Mouse (Mus musculus): ENCODE measurements around the gene Pcyt2. TPM values are rescaled to one million over a fixed set of nuclear protein-coding genes. Genes with fewer than 3 reads are reported as not detected.

The Pcyt2 gene
- total and polyA plus RNA-seq, 2 experiments, result 494 to 1,652 TPM

DNA sequence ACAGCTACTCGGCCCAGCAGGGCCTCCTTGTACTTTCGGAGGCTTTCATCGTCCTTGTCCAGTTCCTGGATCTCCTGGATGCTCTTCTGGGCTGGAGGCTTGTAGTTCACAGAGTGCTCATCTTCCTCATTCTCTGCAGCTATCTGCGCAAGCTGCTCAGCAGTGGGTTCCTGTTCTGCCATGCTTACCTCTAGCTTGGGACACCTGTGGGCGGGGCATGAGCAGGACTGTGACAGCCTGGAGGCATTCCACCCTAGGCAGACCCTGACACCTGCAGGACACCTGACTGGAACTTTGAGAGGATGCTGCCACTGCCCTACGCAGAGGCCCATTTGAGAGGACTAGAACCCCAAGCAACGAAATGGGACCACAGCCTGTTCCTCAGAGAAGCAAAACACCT is 37.5 kb downstream of the Pcyt2 start:
- TF ChIP-seq POLR2A (IDR thresholded peaks at IDR 0.05; ENCODE audit: extremely low read depth, insufficient read depth, low read length) (no peak), CTCF (IDR thresholded peaks at IDR 0.05; ENCODE audit: low read depth, low read length) (no peak)
- no peaks in the 10 kb centered on the region for H3K27me3 ChIP-seq (ENCODE audit: control insufficient read depth, insufficient read depth, low read length)

DNA sequence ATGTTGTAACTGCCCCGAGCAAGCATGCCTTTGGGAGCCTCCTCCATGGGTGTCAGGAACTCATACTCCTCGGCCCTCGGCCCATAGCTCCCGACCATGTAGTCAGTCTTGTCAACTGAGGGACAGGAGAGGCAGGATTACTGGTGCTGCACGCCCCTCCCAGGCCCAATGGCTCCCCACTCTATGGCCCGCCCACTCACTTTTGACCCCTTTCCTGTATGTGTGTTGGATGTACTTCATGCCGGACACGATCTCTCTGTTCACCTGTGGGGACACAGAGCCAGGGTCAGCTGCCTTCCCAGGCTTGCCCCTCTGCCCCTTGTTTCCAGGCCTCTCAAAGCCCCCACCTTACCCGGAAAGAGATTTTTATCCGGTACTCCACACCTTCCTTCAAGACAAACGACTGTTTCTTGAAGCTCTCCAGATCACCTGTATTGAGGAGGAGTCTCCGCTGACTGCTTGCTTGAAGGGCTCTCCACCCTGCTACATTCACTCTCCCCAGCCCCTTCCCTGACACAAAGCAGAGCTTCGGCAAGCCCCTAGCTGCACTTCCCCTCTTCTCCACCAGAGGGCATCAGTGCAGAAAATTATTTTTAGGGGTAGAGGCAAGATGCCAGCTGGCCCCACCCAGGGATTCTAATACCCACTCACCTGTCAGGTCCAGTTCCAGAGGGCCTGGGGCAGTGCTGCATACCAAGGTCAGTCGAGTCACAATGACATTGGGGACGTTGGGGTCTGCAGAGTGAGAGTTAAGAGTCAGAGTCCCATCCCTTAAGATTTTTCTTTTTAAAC is 38.2 kb downstream of the Pcyt2 start:
- 25% methylated on average over 15 of the region's 15 CpGs for WGBS
- peaks cover 32% of the 10 kb centered on the region for H3K4me1 ChIP-seq (ENCODE audit: control insufficient read depth, insufficient read depth, low read length)
- H3K36me3 ChIP-seq (ENCODE audit: control insufficient read depth, insufficient read depth, low read length), result no peaks in the 10 kb centered on the region; the same call in 1 of the 2 replicates
- H3K4me3 ChIP-seq (ENCODE audit: insufficient read depth, low read depth, low read length), result peak overlapping the region; percentile 61
- DNase-seq (ENCODE audit: extremely low read depth, low read depth, low spot score), result peak; percentile 66
- 0 out of 2 replicates have a peak, but pooled peaks have one; percentile 29 for TF ChIP-seq POLR2A (IDR thresholded peaks at IDR 0.05; ENCODE audit: extremely low read depth, insufficient read depth, low read length)
- peak; percentile 82 for TF ChIP-seq CTCF (IDR thresholded peaks at IDR 0.05; ENCODE audit: low read depth, low read length)
- peak overlapping the region; percentile 100 for H3K27ac ChIP-seq (replicated peaks; ENCODE audit: insufficient read depth, low read depth, low read length)
- H3K27me3 ChIP-seq (ENCODE audit: control insufficient read depth, insufficient read depth, low read length), result no peaks in the 10 kb centered on the region
- H3K79me2 ChIP-seq (ENCODE audit: control insufficient read depth, insufficient read depth, low read length), result peaks cover 14% of the 10 kb centered on the region; the same call in 1 of the 2 replicates
- H3K9ac ChIP-seq (ENCODE audit: low read depth, low read length), result peak overlapping the region; percentile 96

More for the DNA sequence above, 37.5 kb downstream of the Pcyt2 start:
- Histone ChIP-seq H3K36me3 (ENCODE audit: control insufficient read depth, insufficient read depth, low read length) (no peaks in the 10 kb centered on the region; the same call in 1 of the 2 replicates), H3K9ac (ENCODE audit: low read depth, low read length) (peak overlapping the region; percentile 96), H3K79me2 (ENCODE audit: control insufficient read depth, insufficient read depth, low read length) (peaks cover 14% of the 10 kb centered on the region; the same call in 1 of the 2 replicates), H3K4me1 (ENCODE audit: control insufficient read depth, insufficient read depth, low read length) (peaks cover 31% of the 10 kb centered on the region), H3K27ac (replicated peaks; ENCODE audit: insufficient read depth, low read depth, low read length) (peak overlapping the region; percentile 100), H3K4me3 (ENCODE audit: insufficient read depth, low read depth, low read length) (peak overlapping the region; percentile 87)
- no peak for DNase-seq (ENCODE audit: extremely low read depth, low read depth, low spot score)
- WGBS, result 40% methylated on average over 7 of the region's 7 CpGs

- no peak for TF ChIP-seq POLR2A (IDR thresholded peaks at IDR 0.05; ENCODE audit: extremely low read depth, insufficient read depth, low read length)
- no peak for TF ChIP-seq CTCF (IDR thresholded peaks at IDR 0.05; ENCODE audit: low read depth, low read length)
- H3K36me3 ChIP-seq (ENCODE audit: control insufficient read depth, insufficient read depth, low read length), result no peaks in the 10 kb centered on the region; the same call in 1 of the 2 replicates
- peaks cover 14% of the 10 kb centered on the region; the same call in 1 of the 2 replicates for H3K79me2 ChIP-seq (ENCODE audit: control insufficient read depth, insufficient read depth, low read length)
- peaks cover 36% of the 10 kb centered on the region for H3K4me1 ChIP-seq (ENCODE audit: control insufficient read depth, insufficient read depth, low read length)
- H3K9ac ChIP-seq (ENCODE audit: low read depth, low read length), result peak overlapping the region; percentile 91
- no peaks in the 10 kb centered on the region for H3K27me3 ChIP-seq (ENCODE audit: control insufficient read depth, insufficient read depth, low read length)
- WGBS, result 41% methylated on average over 11 of the region's 11 CpGs
- peak overlapping the region; percentile 100 for H3K27ac ChIP-seq (replicated peaks; ENCODE audit: insufficient read depth, low read depth, low read length)
- DNase-seq (ENCODE audit: extremely low read depth, low read depth, low spot score), result no peak
- peak overlapping the region; percentile 61 for H3K4me3 ChIP-seq (ENCODE audit: insufficient read depth, low read depth, low read length)
Measured at GRCm38 (mm10) chr11:120578694-120579243, 39.0 kb downstream of the Pcyt2 start.

DNA sequence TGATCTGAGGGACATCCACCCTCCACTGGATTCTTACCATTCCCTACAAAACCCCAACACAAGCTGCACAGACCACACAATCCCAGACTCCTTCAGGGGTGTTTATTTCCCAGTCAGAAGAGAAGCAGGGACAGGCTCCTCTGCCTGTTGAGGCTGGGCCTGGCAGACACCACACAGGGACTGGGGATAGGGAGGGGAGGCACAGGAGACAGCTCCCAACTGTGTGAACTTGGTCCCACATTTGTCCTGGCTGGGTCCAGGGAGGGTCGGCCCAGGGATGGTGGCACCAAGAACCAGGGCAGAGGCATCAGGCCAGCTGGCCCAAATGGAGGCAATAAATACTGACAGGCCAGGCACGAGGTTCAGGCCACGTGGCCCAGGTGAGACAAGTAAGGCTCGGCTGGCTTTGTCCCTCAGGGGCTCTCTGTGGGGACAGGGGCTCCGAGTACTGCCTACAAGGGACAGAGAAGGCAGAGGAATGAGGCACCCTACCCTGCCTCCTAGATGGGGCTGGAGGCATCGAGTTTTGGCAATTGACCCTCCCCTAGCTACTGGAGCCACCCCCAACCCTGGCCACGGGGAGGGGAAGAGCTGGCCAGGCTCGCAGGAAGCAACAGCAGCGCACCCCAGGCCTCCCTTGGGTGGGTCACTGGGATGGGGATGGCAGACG is 39.6 kb downstream of the Pcyt2 start:
- H3K36me3 ChIP-seq (ENCODE audit: control insufficient read depth, insufficient read depth, low read length), result no peaks in the 10 kb centered on the region; the same call in 1 of the 2 replicates
- H3K4me1 ChIP-seq (ENCODE audit: control insufficient read depth, insufficient read depth, low read length), result peaks cover 36% of the 10 kb centered on the region
- H3K4me3 ChIP-seq (ENCODE audit: insufficient read depth, low read depth, low read length), result peak overlapping the region; percentile 61
- peaks cover 14% of the 10 kb centered on the region; the same call in 1 of the 2 replicates for H3K79me2 ChIP-seq (ENCODE audit: control insufficient read depth, insufficient read depth, low read length)
- H3K27ac ChIP-seq (replicated peaks; ENCODE audit: insufficient read depth, low read depth, low read length), result peak overlapping the region; percentile 100
- peak overlapping the region; percentile 91 for H3K9ac ChIP-seq (ENCODE audit: low read depth, low read length)
- peak; percentile 85 for DNase-seq (ENCODE audit: extremely low read depth, low read depth, low spot score)
- 30% methylated on average over 10 of the region's 10 CpGs for WGBS
- H3K27me3 ChIP-seq (ENCODE audit: control insufficient read depth, insufficient read depth, low read length), result no peaks in the 10 kb centered on the region
- TF ChIP-seq POLR2A (IDR thresholded peaks at IDR 0.05; ENCODE audit: extremely low read depth, insufficient read depth, low read length), result peak; percentile 41; the same call in 1 of the 2 replicates
- no peak for TF ChIP-seq CTCF (IDR thresholded peaks at IDR 0.05; ENCODE audit: low read depth, low read length)

DNA sequence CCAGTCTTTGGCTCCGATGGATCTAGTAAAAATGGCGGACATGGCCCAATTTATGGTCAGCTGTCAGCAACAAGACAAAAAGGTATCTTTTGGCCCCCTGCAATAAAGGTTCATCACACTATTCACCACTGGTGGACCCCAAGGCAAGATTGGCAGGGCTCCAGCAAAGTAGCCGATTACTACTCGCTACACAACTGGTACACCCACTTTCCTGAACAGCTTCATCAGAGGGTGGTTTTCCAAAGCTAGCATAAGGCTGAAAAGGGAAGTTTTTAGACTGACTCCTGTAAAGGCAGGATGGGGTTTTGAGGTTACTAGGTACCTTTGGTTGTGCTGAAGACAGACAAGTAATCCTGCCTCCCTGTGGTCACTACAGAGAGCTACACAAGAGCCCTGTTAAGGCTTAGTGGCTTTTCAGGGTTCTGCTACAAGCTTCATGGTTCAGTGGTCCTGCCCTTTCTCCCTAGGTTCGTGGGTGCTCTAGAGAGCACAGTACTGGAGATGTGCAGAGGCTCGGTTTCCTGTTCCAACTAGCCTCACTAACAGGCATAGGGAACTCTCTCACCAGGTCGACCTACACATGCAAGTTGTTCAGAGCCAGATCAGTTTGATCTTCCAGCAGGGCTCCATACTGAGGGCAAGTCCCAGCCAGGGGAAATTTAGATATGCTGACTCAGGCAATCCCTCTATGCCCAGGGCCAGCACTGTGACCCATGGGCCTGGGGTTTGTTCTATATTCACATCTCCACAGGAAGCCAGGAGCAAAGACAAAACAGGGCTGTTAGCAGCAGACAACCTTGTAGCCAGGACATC is 40.3 kb downstream of the Pcyt2 start:
- Histone ChIP-seq H3K9ac (ENCODE audit: low read depth, low read length) (peak overlapping the region; percentile 91), H3K27ac (replicated peaks; ENCODE audit: insufficient read depth, low read depth, low read length) (peak overlapping the region; percentile 100)

More for the DNA sequence above, 40.3 kb downstream of the Pcyt2 start:
- peak; percentile 75 for DNase-seq (ENCODE audit: extremely low read depth, low read depth, low spot score)
- WGBS, result 27% methylated on average over 7 of the region's 7 CpGs
- Histone ChIP-seq H3K36me3 (ENCODE audit: control insufficient read depth, insufficient read depth, low read length) (no peaks in the 10 kb centered on the region; the same call in 1 of the 2 replicates), H3K4me1 (ENCODE audit: control insufficient read depth, insufficient read depth, low read length) (peaks cover 34% of the 10 kb centered on the region), H3K79me2 (ENCODE audit: control insufficient read depth, insufficient read depth, low read length) (peaks cover 16% of the 10 kb centered on the region), H3K4me3 (ENCODE audit: insufficient read depth, low read depth, low read length) (peak overlapping the region; percentile 61), H3K27me3 (ENCODE audit: control insufficient read depth, insufficient read depth, low read length) (no peaks in the 10 kb centered on the region)
- no peak for TF ChIP-seq POLR2A (IDR thresholded peaks at IDR 0.05; ENCODE audit: extremely low read depth, insufficient read depth, low read length)
- TF ChIP-seq CTCF (IDR thresholded peaks at IDR 0.05; ENCODE audit: low read depth, low read length), result 0 out of 2 replicates have a peak, but pooled peaks have one; percentile 8
